Mouse (Mus musculus) megakaryocyte, adult 5-6 weeks (primary cell): ENCODE results near the gene Ttll11. TPM values are rescaled to one million over a fixed set of nuclear protein-coding genes. Genes with fewer than 3 reads are reported as not detected.

Source experiments
- ATAC-seq: 2 replicates; pipeline ENCODE4 v1.8.0; 2016; ENCODE audit warnings: mild to moderate bottlenecking, inconsistent platforms; ENCODE audit not compliant: poor library complexity, severe bottlenecking
- total RNA-seq, 2 experiments: library from RNA; stranded (forward) in 1 of 2; stranded (reverse) in 1 of 2; fragments of 153-499, 151-499 nt in 1 of 2; fragments of 221-1000, 200-1000 nt in 1 of 2; gene quantifications; 2 replicates each; pipeline versions ENCODE4 v1.2.3 to v1.2.4; 2015 to 2017

Ttll11 gene
- total RNA-seq, 2 experiments from 2014 or later: 0.48 TPM; not detected in 1

DNA sequence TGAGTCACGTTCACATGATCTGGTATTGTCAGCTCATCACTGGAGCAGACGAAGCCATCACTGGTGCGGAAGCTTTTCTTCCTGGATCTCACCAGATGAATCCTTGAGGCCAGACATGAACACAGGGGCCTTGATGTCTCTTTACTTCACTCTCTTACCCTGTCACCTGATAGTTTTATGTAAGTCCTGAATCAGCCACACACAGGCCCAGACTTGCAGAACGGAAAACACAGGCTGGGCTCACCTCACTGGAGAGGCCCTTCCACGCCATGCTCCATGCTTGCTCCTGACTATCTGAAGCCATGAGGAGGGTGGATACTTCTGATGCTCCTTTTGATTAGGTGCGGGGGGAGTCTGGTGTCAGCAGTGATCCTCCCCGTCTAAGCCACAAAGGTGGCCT, 193.8 kb downstream of the Ttll11 start:
- no peak for ATAC-seq

DNA sequence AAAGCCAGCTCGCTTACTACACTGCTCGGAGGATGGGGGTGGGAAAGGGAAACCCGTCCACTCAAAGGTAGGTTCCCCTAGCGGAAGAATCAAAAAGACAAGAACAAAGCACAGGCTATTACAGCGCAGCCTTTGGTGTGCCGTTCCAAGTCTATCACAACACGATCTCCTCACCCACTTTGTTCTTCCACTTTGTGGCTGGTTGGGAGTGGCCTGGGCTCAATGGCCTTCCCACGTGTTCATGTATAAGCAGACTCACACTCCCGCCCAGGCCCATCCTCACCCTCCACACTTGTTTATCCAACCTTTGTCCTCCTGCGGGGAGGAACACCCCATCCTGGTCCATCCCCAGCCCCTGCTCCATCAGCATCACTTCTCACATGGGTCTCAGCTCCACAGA, 196.3 kb downstream of the Ttll11 start:
- no peak for ATAC-seq

DNA sequence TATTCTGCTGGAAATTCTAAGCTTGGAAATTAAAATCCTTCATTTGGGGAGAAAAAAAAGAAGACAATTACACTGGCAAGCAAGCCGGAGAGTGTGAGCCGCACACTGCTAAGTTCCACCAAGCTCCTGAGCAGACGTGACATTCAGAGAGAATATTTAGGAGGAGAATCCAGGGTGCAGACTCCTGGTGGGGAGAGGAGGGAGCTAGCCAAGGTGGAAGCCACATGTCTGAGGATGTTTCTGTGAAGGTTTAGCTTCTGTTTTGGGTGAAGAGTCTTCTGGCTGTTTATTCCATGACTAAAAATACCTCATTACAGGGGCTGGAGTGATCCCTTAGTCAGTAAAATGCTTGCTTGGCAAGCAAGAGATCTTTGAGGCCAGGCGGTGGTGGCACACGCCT, 200.4 kb downstream of the Ttll11 start:
- ATAC-seq: no peak

DNA sequence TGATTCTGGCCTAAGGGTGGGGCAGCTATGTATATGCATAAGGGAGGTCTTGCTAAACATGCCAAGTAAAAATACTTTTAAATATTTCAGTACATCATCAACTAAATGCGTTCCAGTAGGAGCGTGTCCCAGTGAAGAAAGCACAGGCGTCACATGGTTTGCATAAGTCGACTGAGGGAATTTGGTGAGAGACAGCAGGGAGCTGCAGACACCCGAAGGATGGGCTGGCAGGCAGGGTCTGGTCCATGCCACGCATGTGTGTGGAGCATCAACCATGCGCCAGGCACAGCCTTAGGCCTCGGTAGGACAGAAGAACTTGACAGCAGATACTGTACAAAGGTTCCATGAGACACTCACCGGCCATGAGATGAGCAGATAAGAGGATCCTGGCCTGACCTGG, 202.8 kb downstream of the Ttll11 start:
- ATAC-seq: no peak

DNA sequence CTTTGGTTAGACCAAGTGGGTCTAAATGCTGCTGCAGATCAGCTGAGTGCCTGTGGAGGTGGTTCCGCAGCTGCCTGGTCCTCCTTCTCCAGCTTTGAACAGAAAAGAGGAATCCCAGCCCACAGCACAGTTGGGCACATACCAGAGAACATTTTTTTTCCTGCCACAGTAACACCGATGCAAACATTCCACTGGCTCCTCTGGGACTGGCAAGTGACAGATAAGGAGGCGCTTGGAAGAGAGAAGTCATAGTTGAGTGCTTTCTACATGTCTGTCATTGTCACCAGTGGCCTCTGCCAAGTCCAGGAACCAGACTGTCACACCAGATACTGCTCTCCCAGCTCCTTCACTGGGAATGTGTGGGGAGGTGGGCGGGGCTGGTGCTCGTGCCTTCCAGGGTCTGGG, 204.1 kb downstream of the Ttll11 start:
- no peak for ATAC-seq

DNA sequence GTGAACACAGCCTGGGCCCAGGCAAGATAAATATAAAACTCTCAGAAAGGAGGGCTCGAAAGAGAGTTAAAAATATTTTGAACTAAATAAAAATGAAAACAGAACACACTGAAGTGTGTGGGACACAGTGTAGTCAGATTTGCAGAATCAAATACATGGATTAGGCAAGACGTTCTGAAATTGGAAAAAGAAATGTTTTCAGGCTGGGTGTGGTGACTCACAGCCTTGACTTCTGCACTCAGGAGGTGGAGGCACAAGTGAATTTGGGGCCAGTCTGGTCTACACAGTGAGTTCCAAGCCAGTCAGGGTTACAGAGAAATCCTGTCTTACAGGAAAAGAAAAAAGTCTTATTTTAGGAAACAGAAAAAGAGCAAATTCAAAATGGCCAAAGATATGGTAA, 209.2 kb downstream of the Ttll11 start:
- ATAC-seq: no peak

DNA sequence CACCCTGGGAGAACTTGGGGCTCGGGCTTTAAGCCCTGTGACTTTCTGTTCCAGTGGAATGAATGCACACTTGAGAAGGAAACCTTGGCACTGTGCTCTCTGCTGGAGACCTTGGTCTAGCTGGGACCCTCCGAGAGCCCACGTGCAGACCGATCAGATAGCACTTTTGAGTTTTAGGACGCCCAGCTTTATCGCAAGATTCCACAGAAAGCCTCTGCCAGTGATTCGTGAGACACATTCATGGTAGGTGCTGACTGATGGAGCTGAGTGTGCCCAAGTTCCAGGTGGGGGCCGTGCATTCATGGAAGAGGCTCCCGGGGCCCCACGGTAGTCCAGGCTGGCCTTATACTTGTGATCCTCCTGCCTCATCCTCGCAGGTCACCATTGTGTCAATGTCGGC, 210.3 kb downstream of the Ttll11 start:
- no peak for ATAC-seq

DNA sequence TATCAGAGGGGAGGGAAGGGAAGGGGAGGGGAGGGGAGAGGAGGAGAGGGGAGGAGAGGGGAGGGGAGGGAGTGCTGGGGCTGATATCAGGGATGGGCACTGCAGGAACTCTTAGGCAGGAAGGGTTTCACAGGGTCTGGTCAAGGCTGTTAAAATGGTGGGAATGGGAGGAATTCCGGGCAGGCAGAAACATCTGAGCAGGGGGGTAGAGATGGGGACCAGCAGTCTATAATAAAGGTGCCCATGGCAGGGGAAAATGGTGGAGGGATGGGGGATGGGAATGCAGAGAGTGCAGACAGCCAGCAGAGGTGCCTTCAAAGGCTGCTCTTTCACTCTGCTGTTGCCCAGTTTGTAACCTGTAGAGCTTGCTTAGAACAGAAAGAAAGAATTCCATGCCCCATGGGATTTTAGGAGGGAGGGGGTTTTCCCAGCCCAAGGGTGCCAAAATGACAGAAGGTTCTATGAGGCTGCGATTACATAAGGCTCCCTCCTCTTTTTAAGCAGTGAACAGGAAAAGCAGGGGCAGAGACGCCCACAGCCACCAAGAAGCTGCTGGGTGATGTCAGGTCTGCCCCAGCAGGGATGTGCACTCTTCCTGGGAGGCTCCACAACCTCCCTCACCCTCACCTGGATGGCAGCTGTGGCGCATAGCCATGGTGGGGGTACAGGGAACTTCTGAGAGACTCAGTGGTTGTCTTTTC, 211.0 kb downstream of the Ttll11 start:
- ATAC-seq: no peak

DNA sequence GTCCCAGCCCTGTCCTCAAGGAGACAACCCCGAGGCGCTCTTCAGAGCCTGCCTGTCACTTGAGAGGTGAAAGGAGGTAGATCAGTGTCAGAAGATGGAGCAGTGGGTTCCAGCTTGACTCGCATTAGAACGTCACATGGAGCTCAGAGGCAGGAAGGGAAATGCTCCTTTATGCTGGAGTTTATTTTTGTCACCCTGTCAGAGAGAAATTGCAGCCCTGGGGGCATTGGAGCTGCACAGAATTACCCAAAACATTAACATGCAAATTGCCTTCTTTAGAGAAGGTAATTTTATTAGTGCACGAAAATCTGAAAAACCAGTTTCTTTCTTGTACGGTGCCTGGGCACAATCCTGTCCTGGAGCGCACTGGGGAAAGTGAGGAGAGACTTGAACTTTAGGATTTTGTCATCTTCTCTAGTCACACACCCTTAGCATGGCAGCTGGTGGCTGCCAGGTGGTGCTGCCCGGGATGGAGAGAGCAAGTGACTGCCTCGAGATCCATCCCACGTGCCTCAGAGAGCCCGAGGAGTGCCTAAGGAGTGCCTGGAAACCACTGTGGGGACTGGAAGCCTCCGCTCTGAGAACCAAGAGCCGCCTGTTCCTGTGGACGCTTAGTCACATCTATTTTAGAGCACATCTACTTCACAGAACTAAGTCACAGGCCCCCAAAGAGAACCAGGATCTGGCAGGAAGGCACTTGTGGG, 211.7 kb downstream of the Ttll11 start:
- ATAC-seq: no peak

DNA sequence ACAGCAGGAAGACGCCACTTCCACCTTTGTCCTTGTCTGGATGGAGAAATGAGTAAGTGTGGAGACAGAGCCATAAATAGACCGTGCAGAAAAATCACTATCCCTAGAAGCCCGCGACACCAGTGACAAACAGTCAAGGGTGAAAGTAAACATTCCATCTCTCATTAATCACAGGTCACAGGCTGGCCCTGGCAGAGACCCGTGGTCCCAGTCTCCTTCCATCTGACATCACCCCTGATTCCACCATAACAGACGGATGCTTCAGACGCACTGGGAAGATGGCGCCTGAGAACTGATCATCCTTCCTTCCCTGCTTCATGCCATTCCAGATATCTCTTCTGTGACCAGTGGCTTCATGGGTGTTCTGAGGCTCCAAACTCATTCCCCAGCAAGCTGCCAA, 215.4 kb downstream of the Ttll11 start:
- ATAC-seq: no peak

DNA sequence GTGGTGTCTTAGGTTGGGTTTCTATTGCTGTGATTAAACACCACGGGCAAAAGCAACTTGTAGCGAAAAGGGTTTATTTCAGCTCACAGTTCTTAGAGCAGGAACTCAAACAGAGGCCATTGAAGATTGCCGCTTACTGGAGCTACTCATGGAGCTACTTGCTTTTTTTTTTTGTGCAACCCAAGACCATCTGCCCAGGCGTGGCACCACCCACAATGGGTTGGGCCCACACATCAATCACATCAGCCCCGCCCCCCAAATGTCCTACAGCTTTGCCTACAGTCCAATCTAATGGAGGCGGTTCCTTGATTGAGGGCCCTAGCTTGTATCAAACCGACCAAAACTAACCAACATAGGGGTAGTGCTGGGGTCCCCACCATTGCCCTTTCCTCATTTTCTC, 215.9 kb downstream of the Ttll11 start:
- ATAC-seq: no peak

DNA sequence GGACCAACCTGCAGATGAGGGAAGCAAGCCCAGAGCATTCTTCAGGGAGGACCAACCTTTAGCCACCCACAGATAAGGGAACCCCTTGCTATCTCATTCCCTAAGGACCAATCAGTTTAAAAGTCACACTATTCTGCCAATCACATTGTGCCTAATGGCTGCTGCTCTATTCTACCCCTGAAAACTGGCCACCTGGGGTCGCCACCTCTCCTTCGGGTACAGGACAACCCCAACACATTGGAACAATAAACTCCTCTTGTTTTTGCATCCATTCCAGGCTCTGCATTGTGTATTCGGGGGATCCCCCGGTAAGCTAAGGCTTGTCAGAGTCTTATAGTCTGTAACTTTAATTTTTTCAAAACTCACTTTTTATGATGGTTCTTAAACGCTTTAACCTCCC, 218.3 kb downstream of the Ttll11 start:
- no peak for ATAC-seq

DNA sequence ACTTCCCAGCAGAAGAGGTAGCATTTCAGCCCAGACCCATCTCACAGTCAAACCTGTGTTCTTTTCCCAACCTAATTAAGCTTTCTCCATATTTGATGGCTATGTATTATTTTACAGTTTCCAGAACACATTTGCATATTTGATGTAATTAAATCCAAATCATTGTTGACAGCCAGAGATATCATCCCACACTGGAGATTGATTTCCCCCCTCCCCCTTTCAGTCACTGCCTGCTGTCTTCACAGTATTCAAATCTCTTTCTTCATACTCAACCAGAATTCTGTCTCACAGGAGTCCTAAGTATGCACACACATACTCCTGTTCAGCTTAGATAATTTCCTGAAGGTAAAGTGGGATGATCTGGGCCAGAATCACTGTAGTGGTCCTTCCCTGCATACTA, 218.8 kb downstream of the Ttll11 start:
- ATAC-seq: no peak

DNA sequence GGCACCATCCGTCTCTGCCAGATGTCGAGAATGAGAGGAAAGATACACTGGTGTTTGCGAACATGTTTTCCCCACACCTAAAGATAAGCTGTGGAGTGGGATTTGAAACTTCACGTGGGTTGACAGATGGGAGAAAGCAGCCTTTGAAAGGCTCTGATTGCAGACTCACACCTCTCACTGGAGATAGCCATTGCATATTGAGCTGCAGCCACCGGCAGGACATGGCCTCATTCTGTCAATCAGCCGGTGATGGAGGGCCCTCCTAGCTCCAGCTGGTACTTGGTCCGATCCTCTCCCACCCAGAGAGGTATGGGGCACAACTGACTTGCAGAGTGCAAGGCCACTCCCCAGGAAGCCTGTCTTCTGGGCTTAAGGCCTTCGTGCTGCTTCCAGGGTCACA, 219.4 kb downstream of the Ttll11 start:
- no peak for ATAC-seq

DNA sequence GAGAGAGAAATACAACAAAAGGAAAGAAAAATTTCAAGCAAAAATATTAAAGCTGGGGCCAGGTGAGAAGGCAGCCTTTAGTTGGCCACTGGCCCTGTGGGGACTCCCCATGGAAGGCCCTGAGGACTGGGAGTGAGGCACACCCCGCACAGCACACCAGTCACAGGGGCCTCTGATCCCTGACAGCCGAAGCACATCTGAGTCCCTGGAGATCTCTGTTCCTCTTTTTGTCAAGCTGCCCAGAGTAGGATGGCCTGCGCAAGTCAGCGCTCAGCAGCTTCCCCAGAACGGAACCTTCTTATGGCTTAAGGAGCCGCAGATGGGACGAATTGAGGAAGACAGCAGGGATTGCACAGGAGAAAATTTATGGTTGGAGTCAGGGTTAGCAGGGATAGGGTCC, 223.2 kb downstream of the Ttll11 start:
- peak; percentile 97 for ATAC-seq

DNA sequence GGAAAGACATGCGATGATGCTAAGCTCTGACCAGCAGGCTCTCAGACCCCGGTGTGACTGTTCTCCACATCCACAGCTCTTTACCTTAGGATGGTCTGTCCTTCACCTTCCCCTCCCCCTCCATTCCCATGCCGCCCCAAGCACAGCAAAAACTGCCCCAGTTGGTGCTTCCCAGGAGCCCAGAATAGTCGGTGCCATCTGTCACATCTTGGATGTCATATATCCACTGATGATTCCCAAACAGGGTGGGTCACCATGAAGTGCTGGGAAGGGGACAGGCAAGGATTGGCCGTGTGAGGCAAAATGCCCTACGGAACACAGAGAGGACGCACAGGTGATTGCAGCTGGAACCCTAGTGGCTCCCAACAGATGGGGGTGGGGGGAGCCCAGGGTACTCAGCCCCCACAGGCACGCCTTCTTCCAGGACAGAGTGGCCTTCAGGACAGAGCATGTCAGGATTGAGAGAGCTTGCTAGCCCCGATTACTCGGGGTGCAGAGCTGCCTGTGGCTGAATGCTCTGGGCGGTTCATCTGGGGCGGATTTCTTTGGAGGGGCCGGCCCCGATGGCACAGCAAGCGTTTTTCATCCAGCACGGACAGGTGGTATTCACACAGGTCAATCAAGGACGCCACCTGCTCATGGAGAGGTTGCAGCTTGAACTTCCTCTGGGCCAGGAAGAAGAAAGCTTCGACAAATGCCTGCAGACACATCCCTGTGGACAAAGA, 227.8 kb downstream of the Ttll11 start:
- ATAC-seq: no peak

DNA sequence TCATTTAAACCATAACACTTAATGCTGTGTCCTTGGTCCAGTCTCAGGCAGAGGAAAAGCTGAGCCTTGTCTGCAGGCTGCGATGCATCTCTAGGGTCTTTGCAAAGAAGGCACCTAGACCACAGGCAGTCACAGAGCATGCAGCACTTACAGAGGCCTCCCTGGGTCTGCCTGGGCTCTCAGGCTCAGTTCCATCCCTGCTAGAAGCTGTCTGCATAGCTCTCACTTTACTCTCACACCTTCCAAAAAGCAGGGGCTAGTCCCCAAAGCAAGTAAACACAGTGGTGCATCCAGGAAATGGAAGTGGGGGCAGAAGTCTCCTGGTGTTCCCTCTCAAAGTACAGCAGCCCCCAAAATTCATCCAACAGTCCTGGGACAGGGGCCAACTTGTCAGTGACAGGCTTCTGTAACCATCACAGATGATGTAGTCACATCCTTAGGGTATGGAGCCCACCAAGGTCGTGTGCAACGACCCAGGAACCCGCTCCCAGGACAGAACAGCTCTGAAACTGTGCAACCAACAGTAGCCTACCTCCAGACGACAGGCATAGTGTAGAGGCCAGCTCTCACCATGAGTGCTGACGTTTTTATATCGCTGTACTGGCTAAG, 229.1 kb downstream of the Ttll11 start:
- no peak for ATAC-seq

DNA sequence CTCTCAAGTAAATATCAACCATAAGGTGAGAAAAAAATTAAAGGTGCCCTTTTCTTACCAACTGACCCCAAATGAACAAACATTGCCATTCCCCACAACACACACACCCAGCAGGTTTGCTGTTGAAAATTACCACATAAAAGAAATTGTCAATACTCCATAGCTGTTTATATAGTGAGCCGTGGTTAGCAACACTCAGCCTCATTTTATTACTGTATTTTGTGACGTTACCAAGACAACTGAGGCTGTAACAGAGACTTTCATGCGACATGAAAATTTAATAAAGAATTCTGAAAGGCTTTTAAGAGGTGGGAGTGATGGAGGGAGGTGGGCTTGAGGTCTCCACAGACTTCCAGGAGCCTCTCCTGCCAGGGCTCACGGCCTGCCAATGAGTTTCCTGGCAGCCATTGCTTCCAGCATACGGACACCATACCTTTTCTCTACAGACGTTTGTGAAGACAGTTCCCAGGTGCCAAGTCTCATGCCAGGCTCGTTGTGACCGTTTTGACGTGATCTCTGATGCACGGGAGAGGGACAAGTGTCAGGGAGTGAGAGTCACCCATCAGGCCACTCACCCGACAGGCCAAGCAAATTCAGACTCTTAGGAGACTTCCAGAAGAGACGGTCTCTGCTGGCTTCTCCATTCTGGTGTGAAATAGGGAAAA, 232.2 kb downstream of the Ttll11 start:
- no peak for ATAC-seq

DNA sequence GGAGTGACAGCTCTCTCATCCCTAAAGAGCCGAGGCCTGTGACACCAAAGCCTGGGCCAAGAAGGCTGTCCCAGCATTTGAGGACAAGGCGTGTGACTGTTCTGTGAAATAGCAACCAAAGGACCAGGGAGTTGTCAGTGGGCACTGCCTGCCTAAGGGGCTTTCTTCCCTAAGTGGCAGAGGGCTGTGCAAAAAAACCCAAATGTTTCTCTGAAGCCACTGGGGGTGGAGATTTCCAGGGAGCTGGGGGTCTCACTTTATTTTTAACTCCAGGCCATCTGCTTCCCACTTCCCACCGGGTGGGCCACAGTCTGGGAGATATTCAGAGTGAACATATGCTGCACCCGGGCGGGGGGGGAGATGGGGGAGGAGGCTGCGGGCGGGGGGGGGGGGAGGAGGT, 233.1 kb downstream of the Ttll11 start:
- ATAC-seq: no peak

DNA sequence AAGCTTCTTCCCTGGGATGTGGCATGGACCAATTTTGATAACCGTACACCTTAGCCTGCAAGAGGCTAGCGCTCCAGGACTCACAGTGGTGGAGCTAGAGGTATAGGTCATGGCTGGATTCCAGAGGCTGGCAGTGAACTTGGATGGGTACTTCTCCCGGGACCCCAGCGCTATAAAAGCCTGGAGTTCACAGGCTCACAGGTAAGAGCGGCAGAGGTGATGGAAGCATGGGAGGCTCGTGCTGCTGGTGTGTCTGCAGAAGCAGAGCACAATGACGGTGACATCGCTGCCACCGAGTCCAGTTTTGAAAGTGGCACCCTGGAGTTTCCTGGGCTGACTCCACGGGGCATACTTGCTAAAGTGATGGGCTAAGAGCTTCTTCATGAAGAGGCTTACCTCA, 233.8 kb downstream of the Ttll11 start:
- ATAC-seq: no peak

DNA sequence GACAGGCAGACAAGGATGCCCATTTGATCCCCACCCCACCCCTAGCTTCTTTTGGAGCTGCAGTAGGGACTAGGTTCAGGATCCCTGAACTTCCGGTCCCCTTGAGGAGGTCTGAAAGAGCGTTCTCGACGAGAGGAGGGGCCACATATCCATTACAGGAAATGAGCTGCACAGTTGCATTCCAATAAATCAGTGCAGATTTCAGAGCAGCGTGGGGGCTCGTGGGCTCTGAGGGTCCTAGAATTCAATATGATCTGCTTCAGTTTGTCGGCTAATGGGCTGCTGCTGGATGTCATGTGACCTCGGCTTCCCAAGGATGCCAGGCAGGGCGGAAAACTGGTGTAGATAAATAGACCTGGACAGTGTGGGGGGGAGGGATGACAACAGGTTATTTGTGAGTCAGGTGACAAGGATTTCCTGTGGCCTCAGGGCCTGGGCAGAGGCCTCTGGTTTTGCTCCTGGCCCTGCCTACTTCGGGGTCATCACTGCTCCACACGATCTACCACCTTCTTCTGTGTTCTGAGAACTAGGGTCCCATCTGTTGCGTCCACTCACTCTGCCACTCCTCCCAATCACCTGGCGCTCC, 240.0 kb downstream of the Ttll11 start:
- no peak for ATAC-seq
